Mouse (Mus musculus) myocyte (in vitro differentiated cells): ENCODE data around the gene Mrpl45.

Experiments used
- CEBPB ChIP-seq: IDR thresholded peaks from 2 replicates; pipeline ENCODE4 v1.6.1; 2011; ENCODE audit warnings: mild to moderate bottlenecking, moderate library complexity; ENCODE audit not compliant: poor library complexity, insufficient read depth, severe bottlenecking
- MAX ChIP-seq: IDR thresholded peaks from one replicate; pipeline ENCODE4 v1.6.1; 2011; ENCODE audit warnings: low read depth, mild to moderate bottlenecking, control low read depth
- POLR2A ChIP-seq: IDR thresholded peaks from one replicate; pipeline ENCODE4 v1.6.1; 2011; ENCODE audit warnings: low read depth, mild to moderate bottlenecking, control low read depth, moderate library complexity; ENCODE audit not compliant: insufficient read length
- TCF12 ChIP-seq: IDR thresholded peaks from one replicate; pipeline ENCODE4 v1.6.1; 2011; ENCODE audit warnings: mild to moderate bottlenecking, control low read depth; ENCODE audit not compliant: poor library complexity, insufficient read depth, severe bottlenecking
- USF1 ChIP-seq: IDR thresholded peaks from one replicate; pipeline ENCODE4 v1.6.1; 2011; ENCODE audit warnings: low read depth, mild to moderate bottlenecking, control low read depth, moderate library complexity

DNA sequence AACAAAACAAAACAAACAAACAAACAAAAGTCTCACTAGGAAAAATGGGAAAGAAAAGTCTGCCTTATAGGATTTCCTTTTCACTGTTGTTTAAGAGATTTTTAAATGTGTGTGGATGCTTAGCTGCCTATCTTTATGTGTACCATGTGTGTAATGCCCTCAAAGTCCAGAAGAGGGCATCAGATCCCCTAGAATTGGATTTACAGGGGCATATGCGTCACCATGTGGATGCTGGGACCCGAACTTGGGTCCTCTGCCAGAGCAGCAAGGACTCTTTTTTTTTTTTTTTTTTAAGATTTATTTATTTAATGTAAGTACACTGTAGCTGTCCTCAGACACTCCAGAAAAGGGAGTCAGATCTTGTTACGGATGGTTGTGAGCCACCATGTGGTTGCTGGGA is 1.4 kb upstream of the Mrpl45 start:
- TF ChIP-seq TCF12 (no peak), POLR2A (no peak), CEBPB (no peak), MAX (no peak), USF1 (no peak)
